Mouse (Mus musculus): ENCODE measurements around the gene Rab39. TPM values are rescaled to one million over a fixed set of nuclear protein-coding genes. Genes with fewer than 3 reads are reported as not detected.

Rab39 gene
- polyA plus RNA-seq, 1 experiment from 2014 or later, result 0.25 TPM

GRCm38 (mm10) chr9:53702991-53703390, 3.0 kb downstream of the Rab39 start:
- 0 out of 2 replicates have a peak, but pooled peaks cover 16% of the 10 kb centered on the region for H3K27me3 ChIP-seq (replicated peaks; ENCODE audit: control insufficient read depth, insufficient read depth, low read length)
- H3K9ac ChIP-seq (ENCODE audit: low read depth, low read length), result no peak overlapping the region
- WGBS, result 83% methylated on average over 1 of the region's 1 CpGs
- TF ChIP-seq CTCF (IDR thresholded peaks at IDR 0.05; ENCODE audit: low read depth), result no peak
- no peak overlapping the region for H3K27ac ChIP-seq (ENCODE audit: low read depth, low read length)
- H3K9me3 ChIP-seq (ENCODE audit: control insufficient read depth), result no peaks in the 10 kb centered on the region
- H3K4me1 ChIP-seq (replicated peaks; ENCODE audit: control insufficient read depth, insufficient read depth, low read length), result peaks cover 8% of the 10 kb centered on the region
- ATAC-seq, result no peak
- H3K4me3 ChIP-seq (ENCODE audit: low read depth, low read length), result no peak overlapping the region
- no peaks in the 10 kb centered on the region for H3K36me3 ChIP-seq (ENCODE audit: control insufficient read depth, insufficient read depth)
- no peak overlapping the region for H3K4me2 ChIP-seq (replicated peaks; ENCODE audit: low read depth)

GRCm38 (mm10) chr9:53700496-53700895, 5.5 kb downstream of the Rab39 start:
- Histone ChIP-seq H3K4me2 (replicated peaks; ENCODE audit: low read depth) (no peak overlapping the region), H3K9me3 (ENCODE audit: control insufficient read depth) (no peaks in the 10 kb centered on the region), H3K4me3 (ENCODE audit: low read depth, low read length) (no peak overlapping the region), H3K36me3 (ENCODE audit: control insufficient read depth, insufficient read depth) (no peaks in the 10 kb centered on the region), H3K27me3 (replicated peaks; ENCODE audit: control insufficient read depth, insufficient read depth, low read length) (0 out of 2 replicates have a peak, but pooled peaks cover 3% of the 10 kb centered on the region), H3K27ac (ENCODE audit: low read depth, low read length) (no peak overlapping the region), H3K9ac (ENCODE audit: low read depth, low read length) (no peak overlapping the region), H3K4me1 (replicated peaks; ENCODE audit: control insufficient read depth, insufficient read depth, low read length) (peaks cover 4% of the 10 kb centered on the region)
- WGBS, result 57% methylated on average over 4 of the region's 4 CpGs
- TF ChIP-seq CTCF (IDR thresholded peaks at IDR 0.05; ENCODE audit: low read depth), result no peak
- no peak for ATAC-seq

- Histone ChIP-seq H3K4me3 (ENCODE audit: low read depth, low read length) (no peak overlapping the region), H3K4me1 (replicated peaks; ENCODE audit: control insufficient read depth, insufficient read depth, low read length) (no peaks in the 10 kb centered on the region), H3K27ac (ENCODE audit: low read depth, low read length) (no peak overlapping the region), H3K27me3 (replicated peaks; ENCODE audit: control insufficient read depth, insufficient read depth, low read length) (no peaks in the 10 kb centered on the region), H3K9me3 (ENCODE audit: control insufficient read depth) (no peaks in the 10 kb centered on the region), H3K4me2 (replicated peaks; ENCODE audit: low read depth) (no peak overlapping the region), H3K36me3 (ENCODE audit: control insufficient read depth, insufficient read depth) (no peaks in the 10 kb centered on the region), H3K9ac (ENCODE audit: low read depth, low read length) (no peak overlapping the region)
- TF ChIP-seq CTCF (IDR thresholded peaks at IDR 0.05; ENCODE audit: low read depth), result no peak
- no peak for ATAC-seq
- WGBS, result 81% methylated on average over 5 of the region's 5 CpGs
Measured at GRCm38 (mm10) chr9:53695846-53696245, 10.2 kb downstream of the Rab39 start.

- Histone ChIP-seq H3K4me3 (ENCODE audit: low read depth, low read length) (no peak overlapping the region), H3K4me2 (replicated peaks; ENCODE audit: low read depth) (no peak overlapping the region), H3K27me3 (replicated peaks; ENCODE audit: control insufficient read depth, insufficient read depth, low read length) (no peaks in the 10 kb centered on the region), H3K27ac (ENCODE audit: low read depth, low read length) (no peak overlapping the region), H3K9ac (ENCODE audit: low read depth, low read length) (no peak overlapping the region), H3K4me1 (replicated peaks; ENCODE audit: control insufficient read depth, insufficient read depth, low read length) (no peaks in the 10 kb centered on the region), H3K9me3 (ENCODE audit: control insufficient read depth) (no peaks in the 10 kb centered on the region), H3K36me3 (ENCODE audit: control insufficient read depth, insufficient read depth) (no peaks in the 10 kb centered on the region)
- no peak for TF ChIP-seq CTCF (IDR thresholded peaks at IDR 0.05; ENCODE audit: low read depth)
- no peak for ATAC-seq
- 63% methylated on average over 1 of the region's 1 CpGs for WGBS
Measured at GRCm38 (mm10) chr9:53693718-53694117, 12.3 kb downstream of the Rab39 start.

- H3K27ac ChIP-seq (ENCODE audit: low read depth, low read length), result no peak overlapping the region
- ATAC-seq, result no peak
- no peak overlapping the region for H3K4me2 ChIP-seq (replicated peaks; ENCODE audit: low read depth)
- H3K9ac ChIP-seq (ENCODE audit: low read depth, low read length), result no peak overlapping the region
- 40% methylated on average over 7 of the region's 7 CpGs for WGBS
- H3K4me3 ChIP-seq (ENCODE audit: low read depth, low read length), result no peak overlapping the region
- H3K4me1 ChIP-seq (replicated peaks; ENCODE audit: control insufficient read depth, insufficient read depth, low read length), result no peaks in the 10 kb centered on the region
- no peaks in the 10 kb centered on the region for H3K9me3 ChIP-seq (ENCODE audit: control insufficient read depth)
- no peaks in the 10 kb centered on the region for H3K27me3 ChIP-seq (replicated peaks; ENCODE audit: control insufficient read depth, insufficient read depth, low read length)
- no peak for TF ChIP-seq CTCF (IDR thresholded peaks at IDR 0.05; ENCODE audit: low read depth)
- H3K36me3 ChIP-seq (ENCODE audit: control insufficient read depth, insufficient read depth), result no peaks in the 10 kb centered on the region
Measured at GRCm38 (mm10) chr9:53691745-53692670, 14.0 kb downstream of the Rab39 start.

- H3K36me3 ChIP-seq (ENCODE audit: control insufficient read depth, insufficient read depth), result no peaks in the 10 kb centered on the region
- H3K4me1 ChIP-seq (replicated peaks; ENCODE audit: control insufficient read depth, insufficient read depth, low read length), result no peaks in the 10 kb centered on the region
- no peak overlapping the region for H3K9ac ChIP-seq (ENCODE audit: low read depth, low read length)
- H3K4me3 ChIP-seq (ENCODE audit: low read depth, low read length), result no peak overlapping the region
- no peaks in the 10 kb centered on the region for H3K27me3 ChIP-seq (replicated peaks; ENCODE audit: control insufficient read depth, insufficient read depth, low read length)
- 86% methylated on average over 1 of the region's 1 CpGs for WGBS
- no peaks in the 10 kb centered on the region for H3K9me3 ChIP-seq (ENCODE audit: control insufficient read depth)
- no peak overlapping the region for H3K4me2 ChIP-seq (replicated peaks; ENCODE audit: low read depth)
- no peak overlapping the region for H3K27ac ChIP-seq (ENCODE audit: low read depth, low read length)
- no peak for TF ChIP-seq CTCF (IDR thresholded peaks at IDR 0.05; ENCODE audit: low read depth)
- ATAC-seq, result no peak
Measured at GRCm38 (mm10) chr9:53680851-53681250, 25.2 kb downstream of the Rab39 start.

Measured in intestine, postnatal 0 days (tissue).